Mouse (Mus musculus): ENCODE data around the gene Kcnq4.

Kcnq4 gene

DNA sequence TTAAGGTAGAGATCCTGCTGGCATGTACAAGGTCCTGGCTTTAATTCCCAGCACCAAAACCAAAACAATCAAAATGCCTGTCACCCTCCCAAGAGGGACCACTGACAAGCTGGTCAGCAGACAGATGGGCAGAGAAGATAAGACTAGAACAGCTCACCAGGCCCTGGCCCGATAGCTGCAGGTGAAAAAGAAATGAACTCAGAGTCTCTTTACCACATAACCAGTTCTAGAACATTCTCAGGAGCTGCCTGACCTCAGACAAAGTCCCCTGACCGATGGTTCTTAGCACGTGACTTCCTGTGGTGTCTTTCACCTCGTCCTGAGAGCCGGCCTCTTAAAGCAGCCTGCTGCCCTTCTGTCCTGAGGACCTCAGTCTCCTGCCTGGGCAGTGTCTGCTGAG is 78.8 kb downstream of the Kcnq4 start:
- peak in 1 of 2 experiments; percentile 15 for DNase-seq

DNA sequence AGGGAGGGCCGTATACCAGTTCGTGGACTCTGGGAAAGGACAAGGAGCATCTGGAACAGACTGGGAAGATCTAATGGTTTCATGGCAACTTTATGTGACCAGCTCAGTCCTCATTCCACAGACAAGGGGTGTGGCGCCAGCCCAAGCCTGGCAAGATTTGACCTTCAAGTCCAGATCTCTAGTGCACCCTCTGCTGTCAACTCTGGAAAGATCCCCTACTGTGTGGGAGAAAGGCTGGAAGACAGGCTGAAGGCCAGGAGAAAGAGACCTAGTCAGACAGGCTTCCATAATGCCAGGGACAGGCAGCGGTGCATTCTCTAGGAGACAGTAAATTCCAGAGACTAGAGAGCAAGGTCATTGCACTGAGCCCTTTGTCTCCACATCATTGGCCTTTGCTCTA is 79.9 kb downstream of the Kcnq4 start:
- DNase-seq, result peak; percentile 39 to 63

DNA sequence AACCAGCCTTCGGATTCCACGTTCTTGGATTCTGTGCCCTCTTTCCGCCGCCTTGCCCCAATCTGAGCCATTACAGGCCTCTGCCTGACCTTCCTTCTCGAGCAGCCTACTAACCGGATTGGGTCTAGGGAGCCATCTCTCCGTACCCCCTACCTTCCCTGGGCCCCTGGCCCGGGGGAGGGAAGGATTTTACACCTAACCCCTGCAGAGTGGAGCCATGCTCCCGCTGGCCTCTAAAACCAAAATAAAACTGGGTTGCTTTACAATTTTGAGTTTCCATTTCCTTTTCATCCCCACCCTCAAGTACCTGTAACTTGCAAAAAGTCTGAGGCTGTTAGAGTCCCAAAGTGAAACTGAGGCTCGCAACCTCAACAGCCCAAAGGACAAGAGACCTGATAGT is 80.9 kb downstream of the Kcnq4 start:
- no peak for DNase-seq

DNA sequence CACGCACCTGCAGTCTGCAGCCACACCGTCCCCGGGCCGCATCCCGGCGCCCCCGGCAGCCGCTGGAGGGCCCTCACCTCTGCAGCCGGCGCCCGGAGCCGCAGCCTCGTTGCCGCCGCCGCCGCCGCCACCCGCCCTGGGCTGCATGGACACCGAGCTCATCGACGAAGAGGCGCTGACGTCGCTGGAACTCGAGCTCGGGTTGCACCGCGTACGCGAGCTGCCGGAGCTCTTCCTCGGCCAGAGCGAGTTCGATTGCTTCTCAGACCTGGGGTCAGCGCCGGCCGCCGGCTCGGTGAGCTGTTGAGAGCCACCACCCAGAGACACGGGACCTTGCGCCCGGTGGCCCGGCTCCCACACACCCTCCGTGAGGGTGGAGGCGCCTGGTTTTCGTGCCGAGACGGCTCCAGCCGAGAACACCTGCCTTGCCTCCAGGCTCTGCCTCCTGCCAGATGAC is 81.3 kb downstream of the Kcnq4 start:
- peak; percentile 51 to 75 for DNase-seq

DNA sequence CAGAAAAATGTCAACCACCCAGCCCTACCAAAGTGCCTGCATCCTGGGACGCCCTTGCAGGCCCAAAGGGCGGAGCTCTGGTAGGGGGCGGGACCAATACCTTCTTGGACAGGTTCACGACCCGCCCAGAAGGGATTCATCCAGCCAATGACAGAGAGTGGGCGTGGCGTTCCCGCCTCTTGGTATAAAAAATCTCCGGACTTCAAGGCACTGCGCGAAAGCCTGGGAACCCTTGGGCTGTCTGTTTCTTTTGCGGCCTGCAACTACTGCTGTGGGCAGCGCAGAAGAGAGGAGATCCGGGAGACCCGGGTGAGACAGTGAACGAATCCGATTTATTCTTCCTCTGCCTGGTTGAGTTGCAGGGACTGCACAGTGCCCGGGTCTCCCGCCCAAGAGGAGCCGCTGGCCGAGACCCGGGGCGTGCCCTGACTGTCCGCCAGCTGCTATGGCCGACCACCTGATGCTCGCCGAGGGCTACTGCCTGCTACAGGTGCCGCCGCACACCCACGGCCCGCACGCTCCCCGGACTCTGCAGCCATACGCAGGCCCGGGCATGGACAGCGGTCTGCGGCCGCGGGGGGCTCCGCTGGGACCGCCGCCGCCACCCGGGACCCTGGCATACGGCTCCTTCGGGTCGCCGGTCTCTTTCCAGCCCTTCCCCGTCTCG is 81.9 kb downstream of the Kcnq4 start, which contains the start of gene Cited4:
Cited4 (plus strand) TSS at position 215 of the 667 bp plus-strand sequence.
- peak; percentile 96 to 97 for DNase-seq

DNA sequence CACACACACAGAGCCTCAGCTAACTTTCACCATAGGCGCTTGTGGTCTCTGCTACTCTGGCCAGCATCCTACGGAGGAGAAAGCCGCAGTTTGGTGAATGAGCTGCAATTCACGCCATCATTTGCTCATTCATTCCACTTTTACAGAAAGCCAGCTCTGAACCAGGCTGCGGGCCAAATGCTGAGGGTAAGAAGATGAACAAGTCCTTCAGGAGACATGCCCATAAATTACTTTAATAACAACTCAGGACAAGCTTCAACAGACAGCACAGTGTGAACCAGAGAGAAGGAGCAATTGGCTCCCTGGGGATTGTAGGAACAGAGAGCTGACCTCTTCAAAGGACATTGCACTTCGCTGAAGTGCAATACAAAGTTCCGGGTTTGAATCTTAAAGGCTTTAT is 82.6 kb downstream of the Kcnq4 start:
- peak; percentile 26 to 33 for DNase-seq

DNA sequence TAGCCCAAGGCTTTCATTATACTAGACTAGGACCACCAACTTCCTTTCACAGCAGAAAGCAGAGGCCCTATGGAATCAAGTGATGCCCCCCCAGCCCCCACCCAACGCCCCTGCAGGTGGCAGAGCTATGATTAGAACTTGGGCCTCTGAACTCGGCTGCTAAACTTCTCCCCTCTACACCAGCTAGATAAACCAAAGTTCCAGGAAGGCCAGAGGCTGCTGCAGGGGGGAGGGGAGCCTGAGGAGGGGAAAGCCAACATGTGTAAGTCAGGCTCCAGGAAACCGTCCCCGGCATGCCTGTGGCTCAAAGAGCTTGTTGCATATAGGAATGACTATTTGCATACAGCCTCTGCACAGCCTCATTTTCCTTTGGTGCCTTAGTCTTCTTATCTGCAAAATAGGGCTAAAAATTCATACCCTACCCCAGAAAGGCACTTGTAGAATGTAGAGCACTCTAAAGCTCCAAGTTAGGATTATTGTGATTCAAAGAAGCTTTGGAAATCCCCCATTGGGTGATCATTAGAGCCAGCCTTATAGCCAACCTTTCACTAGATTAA is 83.2 kb downstream of the Kcnq4 start:
- DNase-seq, result no peak

DNA sequence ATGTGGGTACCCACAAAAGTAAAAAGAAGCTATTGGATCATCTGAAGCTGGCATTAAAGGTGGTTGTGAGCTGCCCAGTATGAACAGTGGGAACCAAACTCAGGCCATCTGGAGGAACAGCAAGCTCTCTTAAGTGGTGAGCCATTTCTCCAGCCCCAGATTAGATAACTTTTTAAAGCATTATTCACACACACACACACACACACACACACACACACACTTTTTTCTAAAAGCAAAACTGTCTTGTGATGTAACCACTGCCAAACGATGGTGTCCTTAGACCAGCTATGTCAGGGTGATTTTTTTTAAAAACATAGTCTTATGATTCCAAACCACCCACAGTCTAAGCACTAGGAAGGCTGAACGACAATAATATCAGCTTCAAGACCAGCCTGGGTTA is 83.8 kb downstream of the Kcnq4 start:
- no peak for DNase-seq

DNA sequence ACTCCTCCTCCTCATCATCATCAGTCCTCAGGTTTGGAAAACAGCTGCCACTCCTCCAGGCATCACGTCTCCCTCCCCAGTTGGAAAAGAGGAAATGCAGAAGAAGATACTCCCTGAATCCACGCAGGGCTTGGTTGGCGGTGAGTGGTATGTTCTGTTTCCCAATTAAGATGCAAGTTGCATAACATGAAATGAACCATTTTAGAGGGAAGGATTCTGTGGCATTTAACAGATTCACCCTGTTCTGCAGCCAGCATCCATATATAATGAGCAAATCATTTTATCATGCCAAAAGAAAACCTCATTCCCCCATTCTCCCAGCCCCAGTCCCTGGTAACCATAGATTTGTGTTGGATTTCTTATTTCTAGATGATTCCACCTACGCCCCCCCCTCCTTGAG is 87.9 kb downstream of the Kcnq4 start:
- DNase-seq, result no peak

DNA sequence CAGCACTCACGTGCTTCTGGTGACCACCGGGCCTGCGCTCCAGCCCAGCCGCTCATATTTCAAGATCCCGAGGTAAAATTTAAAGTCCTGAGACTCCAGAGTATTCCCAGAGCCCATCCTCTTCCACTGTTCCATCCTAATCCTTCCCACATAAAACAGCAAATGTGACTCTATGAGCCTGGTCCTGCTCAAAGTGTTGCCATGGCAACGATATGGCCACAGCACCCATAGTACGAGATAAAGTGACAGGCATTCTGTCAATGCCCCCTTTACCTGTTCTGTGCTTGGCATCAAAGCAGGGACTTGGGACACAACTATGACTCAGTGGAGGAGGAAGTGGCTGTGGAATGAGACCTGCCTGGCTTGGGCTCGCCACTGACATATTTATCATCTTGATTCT is 92.5 kb downstream of the Kcnq4 start:
- no peak for DNase-seq

DNA sequence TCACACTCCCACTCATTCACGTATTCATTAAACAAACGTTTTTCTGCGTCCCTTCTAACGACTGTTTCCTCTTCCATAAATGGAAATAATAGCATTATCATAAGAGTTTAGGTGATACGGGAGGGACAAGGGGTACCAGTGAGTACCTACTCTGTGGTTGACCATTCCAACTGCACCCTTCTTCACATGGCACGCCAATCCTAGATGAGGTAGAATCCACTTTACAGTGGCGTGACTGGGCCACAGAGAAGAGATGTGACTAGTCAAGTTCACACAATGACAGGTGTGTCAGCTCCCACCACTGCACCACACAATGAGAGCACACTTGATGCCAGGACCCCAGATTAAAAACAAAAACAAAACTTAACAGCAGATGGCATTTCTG is 98.2 kb downstream of the Kcnq4 start:
- no peak for DNase-seq

DNA sequence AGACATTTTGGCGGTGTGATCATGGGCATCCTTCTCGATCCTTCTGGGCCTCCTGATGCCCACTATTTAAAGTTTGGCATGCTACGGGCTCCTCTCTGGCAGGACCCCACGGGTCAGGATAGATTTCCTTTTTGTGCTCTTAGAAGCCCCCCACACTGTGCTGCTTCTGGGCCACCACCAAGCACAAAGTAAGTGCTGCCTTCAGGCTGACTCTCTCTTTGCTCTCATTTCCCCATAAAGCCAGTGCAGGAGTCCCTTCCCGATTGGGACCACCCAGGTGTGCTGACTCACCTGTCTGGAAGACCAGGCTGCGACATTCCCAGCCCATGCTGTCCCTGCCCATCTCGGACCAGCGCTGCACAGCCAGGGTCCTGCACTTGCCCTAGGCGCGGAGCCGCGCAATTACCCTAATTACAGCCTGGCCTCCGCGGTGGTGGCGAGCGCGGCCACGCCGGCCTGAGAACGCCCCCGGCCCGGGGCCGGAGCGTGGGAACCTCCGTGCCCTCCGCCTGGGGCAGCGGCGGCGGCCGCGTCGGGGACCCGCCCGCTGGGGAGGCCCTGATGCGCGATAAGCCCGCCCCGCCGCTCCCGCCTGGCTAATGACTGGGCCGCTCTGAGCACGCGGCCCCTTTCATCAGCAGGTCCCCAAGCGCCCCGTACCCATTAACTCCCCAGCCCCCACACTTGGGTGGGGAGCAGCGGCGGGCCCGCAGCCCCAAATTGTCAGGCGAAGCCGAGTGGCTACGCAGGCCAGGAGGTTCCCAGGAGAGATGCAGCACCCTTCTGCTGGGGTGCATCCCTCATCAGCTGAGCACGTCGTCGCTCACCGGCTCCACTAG is 98.8 kb downstream of the Kcnq4 start:
- DNase-seq, result peak in 1 of 2 experiments; percentile 19

Measured in kidney, postnatal 36 days (tissue).